Mouse (Mus musculus) midbrain, embryonic 15.5 days (tissue): ENCODE data around the gene Trpv4. TPM values are rescaled to one million over a fixed set of nuclear protein-coding genes. Genes with fewer than 3 reads are reported as not detected.

Experiments
- ATAC-seq: fragments of 200-750 bp; cut with Nextera tagmentation; replicated peaks from 2 replicates; pipeline ENCODE4 v1.8.0; 2017; ENCODE audit warnings: moderate TSS enrichment
- H3K27ac ChIP-seq: fragments of 300-500 bp; sonication (generic); 2 replicates; pipeline ENCODE4 v1.5.1; 2015; ENCODE audit warnings: mild to moderate bottlenecking, inconsistent platforms
- H3K27me3 ChIP-seq: fragments of 300-500 bp; sonication (generic); replicated peaks from 2 replicates; pipeline ENCODE4 v1.6.1; 2015; ENCODE audit warnings: inconsistent platforms
- H3K36me3 ChIP-seq: fragments of 300-500 bp; sonication (generic); replicated peaks from 2 replicates; pipeline ENCODE4 v1.6.1; 2015; ENCODE audit warnings: inconsistent platforms
- H3K4me1 ChIP-seq: fragments of 300-500 bp; sonication (generic); 2 replicates; pipeline ENCODE4 v1.6.1; 2015; ENCODE audit warnings: inconsistent platforms
- H3K4me2 ChIP-seq: fragments of 300-500 bp; sonication (generic); 2 replicates; pipeline ENCODE4 v1.6.1; 2015; ENCODE audit warnings: inconsistent platforms, mild to moderate bottlenecking, moderate library complexity
- H3K4me3 ChIP-seq: fragments of 300-500 bp; sonication (generic); 2 replicates; pipeline ENCODE4 v1.5.1; 2015; ENCODE audit warnings: mild to moderate bottlenecking, inconsistent platforms
- H3K9ac ChIP-seq: fragments of 300-500 bp; sonication (generic); 2 replicates; pipeline ENCODE4 v1.6.1; 2015; ENCODE audit warnings: mild to moderate bottlenecking, inconsistent platforms
- H3K9me3 ChIP-seq: fragments of 300-500 bp; sonication (generic); 2 replicates; pipeline ENCODE4 v1.6.1; 2016; ENCODE audit warnings: inconsistent platforms
- WGBS: fragments of 180-500 bp; shearing (Covaris S2); methylation state at CpG from one replicate; pipeline ENCODE4 v1.1.7; 2015; ENCODE audit warnings: mixed read lengths; 5-methylcytosine and 5-hydroxymethylcytosine counted together
- polyA plus RNA-seq: library from polyadenylated mRNA; unstranded; fragments of >200 nt; fragmentation: Nextera tagmentation; extraction: Ambion mirVana; gene quantifications from 2 replicates; pipeline ENCODE4 v1.2.1, GENCODE M21; 2015

The Trpv4 gene
- polyA plus RNA-seq, 1 experiment from 2014 or later, result 0.92 TPM

- H3K9ac ChIP-seq, result no peak overlapping the region
- peaks cover 20% of the 10 kb centered on the region for H3K4me1 ChIP-seq
- H3K27me3 ChIP-seq, result no peaks in the 10 kb centered on the region
- H3K9me3 ChIP-seq, result no peaks in the 10 kb centered on the region
- no peak for ATAC-seq
- no peak overlapping the region for H3K27ac ChIP-seq
- H3K36me3 ChIP-seq, result no peaks in the 10 kb centered on the region
- no peak overlapping the region for H3K4me2 ChIP-seq
- H3K4me3 ChIP-seq, result no peak overlapping the region
Measured at GRCm38 (mm10) chr5:114687901-114688300, 29.7 kb upstream of the Trpv4 start.

- ATAC-seq, result no peak
- Histone ChIP-seq H3K4me3 (no peak overlapping the region), H3K9ac (no peak overlapping the region), H3K36me3 (no peaks in the 10 kb centered on the region), H3K27me3 (no peaks in the 10 kb centered on the region), H3K4me2 (no peak overlapping the region), H3K9me3 (no peaks in the 10 kb centered on the region), H3K27ac (no peak overlapping the region), H3K4me1 (peaks cover 20% of the 10 kb centered on the region)
- WGBS, result 80% methylated on average over 7 of the region's 7 CpGs
Measured at GRCm38 (mm10) chr5:114686726-114687210, 28.5 kb upstream of the Trpv4 start.

GRCm38 (mm10) chr5:114685986-114686385, 27.8 kb upstream of the Trpv4 start:
- H3K27ac ChIP-seq, result no peak overlapping the region

GRCm38 (mm10) chr5:114681717-114682116, 23.5 kb upstream of the Trpv4 start:
- Histone ChIP-seq H3K27me3 (no peaks in the 10 kb centered on the region), H3K4me3 (no peak overlapping the region), H3K4me1 (no peaks in the 10 kb centered on the region), H3K27ac (no peak overlapping the region), H3K9ac (no peak overlapping the region), H3K9me3 (no peaks in the 10 kb centered on the region), H3K36me3 (no peaks in the 10 kb centered on the region), H3K4me2 (no peak overlapping the region)
- WGBS, result 83% methylated on average over 8 of the region's 8 CpGs
- ATAC-seq, result no peak

More at GRCm38 (mm10) chr5:114685986-114686385, 27.8 kb upstream of the Trpv4 start:
- Histone ChIP-seq H3K36me3 (no peaks in the 10 kb centered on the region), H3K27me3 (no peaks in the 10 kb centered on the region), H3K4me1 (peaks cover 16% of the 10 kb centered on the region), H3K4me3 (no peak overlapping the region), H3K9me3 (no peaks in the 10 kb centered on the region), H3K4me2 (no peak overlapping the region), H3K9ac (no peak overlapping the region)
- WGBS, result 96% methylated on average over 5 of the region's 5 CpGs
- no peak for ATAC-seq

- Histone ChIP-seq H3K9me3 (no peaks in the 10 kb centered on the region), H3K4me2 (no peak overlapping the region), H3K27me3 (no peaks in the 10 kb centered on the region), H3K27ac (no peak overlapping the region), H3K36me3 (no peaks in the 10 kb centered on the region), H3K9ac (no peak overlapping the region), H3K4me1 (no peaks in the 10 kb centered on the region), H3K4me3 (no peak overlapping the region)
- ATAC-seq, result no peak
- 81% methylated on average over 19 of the region's 19 CpGs for WGBS
Measured at GRCm38 (mm10) chr5:114680676-114681285, 22.6 kb upstream of the Trpv4 start.

- Histone ChIP-seq H3K9me3 (no peaks in the 10 kb centered on the region), H3K36me3 (no peaks in the 10 kb centered on the region), H3K4me2 (no peak overlapping the region), H3K27me3 (no peaks in the 10 kb centered on the region), H3K4me1 (no peaks in the 10 kb centered on the region), H3K4me3 (no peak overlapping the region), H3K27ac (no peak overlapping the region), H3K9ac (no peak overlapping the region)
- ATAC-seq, result no peak
- WGBS, result 64% methylated on average over 17 of the region's 17 CpGs
Measured at GRCm38 (mm10) chr5:114679841-114680591, 21.8 kb upstream of the Trpv4 start.

- ATAC-seq, result no peak
Measured at GRCm38 (mm10) chr5:114674594-114674993, 16.4 kb upstream of the Trpv4 start.

GRCm38 (mm10) chr5:114673114-114673513, 14.9 kb upstream of the Trpv4 start:
- H3K4me3 ChIP-seq, result no peak overlapping the region
- WGBS, result 85% methylated on average over 13 of the region's 13 CpGs
- H3K9ac ChIP-seq, result no peak overlapping the region
- no peaks in the 10 kb centered on the region for H3K9me3 ChIP-seq
- ATAC-seq, result no peak
- H3K4me1 ChIP-seq, result no peaks in the 10 kb centered on the region
- H3K27ac ChIP-seq, result no peak overlapping the region
- no peaks in the 10 kb centered on the region for H3K27me3 ChIP-seq
- H3K4me2 ChIP-seq, result no peak overlapping the region
- H3K36me3 ChIP-seq, result no peaks in the 10 kb centered on the region

More at GRCm38 (mm10) chr5:114674594-114674993, 16.4 kb upstream of the Trpv4 start:
- Histone ChIP-seq H3K27ac (no peak overlapping the region), H3K27me3 (no peaks in the 10 kb centered on the region), H3K36me3 (no peaks in the 10 kb centered on the region), H3K9me3 (no peaks in the 10 kb centered on the region), H3K4me2 (no peak overlapping the region), H3K4me1 (no peaks in the 10 kb centered on the region), H3K4me3 (no peak overlapping the region), H3K9ac (no peak overlapping the region)
- WGBS, result 86% methylated on average over 8 of the region's 8 CpGs

GRCm38 (mm10) chr5:114669014-114669413, 10.8 kb upstream of the Trpv4 start:
- ATAC-seq, result no peak
- 87% methylated on average over 5 of the region's 5 CpGs for WGBS
- no peak overlapping the region for H3K9ac ChIP-seq
- H3K4me1 ChIP-seq, result peaks cover 10% of the 10 kb centered on the region
- no peaks in the 10 kb centered on the region for H3K36me3 ChIP-seq
- H3K27ac ChIP-seq, result no peak overlapping the region
- no peak overlapping the region for H3K4me2 ChIP-seq
- H3K4me3 ChIP-seq, result no peak overlapping the region
- H3K27me3 ChIP-seq, result no peaks in the 10 kb centered on the region
- no peaks in the 10 kb centered on the region for H3K9me3 ChIP-seq

GRCm38 (mm10) chr5:114667228-114667856, 9.1 kb upstream of the Trpv4 start:
- peak overlapping the region; percentile 32 for H3K4me3 ChIP-seq
- WGBS, result 3% methylated on average over 36 of the region's 36 CpGs
- H3K4me2 ChIP-seq, result peak overlapping the region; percentile 53
- no peaks in the 10 kb centered on the region for H3K27me3 ChIP-seq
- no peaks in the 10 kb centered on the region for H3K9me3 ChIP-seq
- ATAC-seq, result peak; percentile 92
- peak overlapping the region; percentile 23 for H3K27ac ChIP-seq
- no peaks in the 10 kb centered on the region for H3K36me3 ChIP-seq
- peak overlapping the region; percentile 20; the same call in 1 of the 2 replicates for H3K9ac ChIP-seq
- peaks cover 10% of the 10 kb centered on the region for H3K4me1 ChIP-seq

GRCm38 (mm10) chr5:114666659-114667058, 8.4 kb upstream of the Trpv4 start:
- Histone ChIP-seq H3K4me1 (peaks cover 10% of the 10 kb centered on the region), H3K27ac (no peak overlapping the region), H3K36me3 (no peaks in the 10 kb centered on the region), H3K9me3 (no peaks in the 10 kb centered on the region), H3K4me2 (no peak overlapping the region; the same call in 1 of the 2 replicates), H3K27me3 (no peaks in the 10 kb centered on the region), H3K9ac (no peak overlapping the region), H3K4me3 (no peak overlapping the region)
- 52% methylated on average over 1 of the region's 1 CpGs for WGBS
- ATAC-seq, result no peak

GRCm38 (mm10) chr5:114664750-114665149, 6.5 kb upstream of the Trpv4 start:
- H3K9me3 ChIP-seq, result no peaks in the 10 kb centered on the region
- 77% methylated on average over 7 of the region's 7 CpGs for WGBS
- H3K27ac ChIP-seq, result no peak overlapping the region

More at GRCm38 (mm10) chr5:114664750-114665149, 6.5 kb upstream of the Trpv4 start:
- ATAC-seq, result no peak
- Histone ChIP-seq H3K27me3 (no peaks in the 10 kb centered on the region), H3K9ac (no peak overlapping the region), H3K4me1 (peaks cover 10% of the 10 kb centered on the region), H3K36me3 (no peaks in the 10 kb centered on the region), H3K4me3 (no peak overlapping the region), H3K4me2 (no peak overlapping the region)
